Mouse (Mus musculus) activated CD4-positive, CD25-positive, alpha-beta regulatory T cell, adult 9 weeks (primary cell): Measurements from ENCODE around the gene Ret. TPM values are rescaled to one million over a fixed set of nuclear protein-coding genes. Genes with fewer than 3 reads are reported as not detected.

Experiments
- polyA plus RNA-seq: library from polyadenylated mRNA; unstranded; fragments of 100-300 nt; shearing (Covaris generic); gene quantifications from one replicate; pipeline ENCODE4 v1.2.1, GENCODE M21; 2017

The Ret gene
- 0.23 TPM for polyA plus RNA-seq

GRCm38 (mm10) chr6:118197440-118197975 lies at the start of gene Ret:
Gene Ret, minus strand, starts transcription at chr6:118197718.

GRCm38 (mm10) chr6:118138731-118139709 lies 58.5 kb downstream of the Ret start, which contains the start of gene Csgalnact2:
Gene Csgalnact2, minus strand, starts transcription at chr6:118139140.

Other genes with a start within 250 kb of the Ret start
- gene Rasgef1a, start 186.3 kb downstream of the Ret start, polyA plus RNA-seq, result 11.6 TPM
- 7.3 TPM for gene Csgalnact2, start 58.6 kb downstream of the Ret start, polyA plus RNA-seq
- gene Bms1, start 221.8 kb upstream of the Ret start, polyA plus RNA-seq, result 70.8 TPM